Mouse (Mus musculus): Measurements from ENCODE around the gene Helz2. TPM values are rescaled to one million over a fixed set of nuclear protein-coding genes. Genes with fewer than 3 reads are reported as not detected.

Helz2 gene
- polyA plus RNA-seq, 1 experiment = 1.4 TPM

DNA sequence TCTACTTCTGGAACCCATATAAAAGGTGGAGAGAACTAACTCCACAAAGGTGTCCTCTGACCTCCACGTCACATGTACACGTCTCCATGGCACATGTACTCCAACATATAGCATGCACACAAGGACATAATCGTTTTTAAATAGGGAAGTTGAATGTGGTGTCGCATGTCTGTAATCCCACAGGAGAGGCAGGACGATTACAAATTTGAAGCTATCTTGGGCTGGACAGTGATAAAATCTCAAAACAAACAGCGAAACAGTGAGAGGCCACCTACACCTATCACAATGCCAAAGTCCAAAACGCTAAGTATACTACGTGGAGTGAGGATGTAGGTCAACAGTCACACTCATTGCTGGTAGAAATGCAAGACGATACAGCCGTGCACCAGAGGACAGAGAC is 7.4 kb upstream of the Helz2 start:
- H3K27me3 ChIP-seq (ENCODE audit: control insufficient read depth, insufficient read depth, low read length) = no peaks in the 10 kb centered on the region
- TF ChIP-seq CTCF (IDR thresholded peaks at IDR 0.05; ENCODE audit: control insufficient read depth, insufficient read depth, insufficient replicate concordance, low read depth, low read length) (no peak), POLR2A (IDR thresholded peaks at IDR 0.05; ENCODE audit: control insufficient read depth, low read depth, low read length) (no peak)
- H3K36me3 ChIP-seq (ENCODE audit: control insufficient read depth, insufficient read depth, low read length) = no peaks in the 10 kb centered on the region
- no peak overlapping the region for H3K4me3 ChIP-seq (ENCODE audit: control insufficient read depth, low read depth, low read length)
- no peaks in the 10 kb centered on the region for H3K4me1 ChIP-seq (ENCODE audit: control insufficient read depth, insufficient read depth, low read length)
- H3K27ac ChIP-seq (ENCODE audit: control insufficient read depth, insufficient read depth, low read depth, low read length) = no peak overlapping the region

DNA sequence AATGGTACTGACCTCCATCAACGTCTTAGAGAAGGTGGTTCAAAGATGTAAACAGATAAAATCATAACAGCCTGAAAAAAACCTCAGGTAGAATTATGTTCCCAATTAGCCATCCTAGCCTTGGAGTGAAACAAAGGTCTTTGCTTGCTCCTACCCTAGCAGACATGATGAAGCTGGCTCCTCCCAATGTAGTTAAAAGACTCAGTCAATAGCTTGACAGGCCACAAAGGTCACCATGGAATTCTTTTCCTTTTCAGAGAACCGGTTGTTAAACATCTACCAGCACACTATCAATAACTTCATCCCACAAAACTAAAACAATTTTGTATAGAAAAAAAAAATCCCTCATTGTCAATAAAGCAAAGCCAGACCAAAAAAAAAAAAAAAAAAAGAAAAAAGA is 3.2 kb upstream of the Helz2 start:
- Histone ChIP-seq H3K27ac (ENCODE audit: control insufficient read depth, insufficient read depth, low read depth, low read length) (no peak overlapping the region), H3K4me1 (ENCODE audit: control insufficient read depth, insufficient read depth, low read length) (no peaks in the 10 kb centered on the region), H3K4me3 (ENCODE audit: control insufficient read depth, low read depth, low read length) (no peak overlapping the region), H3K27me3 (ENCODE audit: control insufficient read depth, insufficient read depth, low read length) (no peaks in the 10 kb centered on the region), H3K36me3 (ENCODE audit: control insufficient read depth, insufficient read depth, low read length) (no peaks in the 10 kb centered on the region)
- TF ChIP-seq POLR2A (IDR thresholded peaks at IDR 0.05; ENCODE audit: control insufficient read depth, low read depth, low read length) (no peak), CTCF (IDR thresholded peaks at IDR 0.05; ENCODE audit: control insufficient read depth, insufficient read depth, insufficient replicate concordance, low read depth, low read length) (no peak)

DNA sequence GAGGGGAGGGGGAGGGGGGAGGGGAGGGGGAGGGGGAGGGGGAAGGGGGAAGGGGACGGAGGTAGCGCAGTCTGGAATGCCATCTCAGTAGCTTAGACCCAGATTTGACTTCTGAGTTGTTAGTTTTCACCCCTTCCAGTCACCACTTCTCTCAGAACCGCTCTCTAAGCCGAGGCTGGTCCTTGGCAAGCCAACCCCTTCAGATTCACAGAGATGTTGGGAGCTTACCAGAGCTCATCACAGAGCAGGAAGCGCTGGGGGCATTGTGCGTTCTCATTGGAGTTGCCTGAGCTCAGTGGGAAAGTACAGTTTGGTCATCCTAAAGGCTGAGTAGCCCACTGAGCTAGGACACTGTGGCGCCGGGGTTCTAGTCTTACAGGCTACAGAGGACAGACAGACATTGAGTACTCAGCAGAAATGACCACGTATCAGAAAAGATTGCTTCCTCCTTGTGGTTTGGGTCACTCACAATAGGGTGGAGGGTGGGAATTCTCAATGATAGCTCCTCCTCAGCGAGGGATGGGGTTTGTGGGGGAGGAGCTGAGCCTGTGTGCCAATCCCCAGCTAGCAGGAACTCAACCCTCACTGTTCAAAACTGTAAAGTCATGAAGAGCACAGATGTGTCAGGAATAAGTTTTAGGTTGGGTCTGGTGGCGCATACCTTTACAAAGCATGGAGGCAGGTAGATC is 2.0 kb upstream of the Helz2 start:
- Histone ChIP-seq H3K4me3 (ENCODE audit: control insufficient read depth, low read depth, low read length) (no peak overlapping the region), H3K36me3 (ENCODE audit: control insufficient read depth, insufficient read depth, low read length) (no peaks in the 10 kb centered on the region), H3K4me1 (ENCODE audit: control insufficient read depth, insufficient read depth, low read length) (no peaks in the 10 kb centered on the region), H3K27ac (ENCODE audit: control insufficient read depth, insufficient read depth, low read depth, low read length) (no peak overlapping the region), H3K27me3 (ENCODE audit: control insufficient read depth, insufficient read depth, low read length) (no peaks in the 10 kb centered on the region)
- TF ChIP-seq CTCF (IDR thresholded peaks at IDR 0.05; ENCODE audit: control insufficient read depth, insufficient read depth, insufficient replicate concordance, low read depth, low read length) (no peak), POLR2A (IDR thresholded peaks at IDR 0.05; ENCODE audit: control insufficient read depth, low read depth, low read length) (no peak)

DNA sequence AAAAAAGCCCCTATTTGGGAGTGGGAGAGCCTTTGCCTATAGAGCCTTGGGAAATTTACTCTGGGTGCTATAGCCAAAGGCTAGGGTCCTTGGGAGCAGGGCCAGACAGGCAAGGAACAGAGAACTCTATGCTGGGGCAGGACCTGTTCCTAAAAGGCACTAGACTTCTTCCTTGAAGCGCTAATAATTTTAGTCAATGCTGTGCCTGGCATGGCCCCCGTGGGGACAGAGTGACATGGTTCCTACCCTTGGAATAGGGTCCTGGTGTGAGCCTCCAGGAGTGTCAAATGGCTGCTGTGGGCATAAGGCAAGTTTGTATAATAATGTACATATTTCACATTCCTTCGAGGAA is 463 bp upstream of the Helz2 start:
- no peak overlapping the region for H3K4me3 ChIP-seq (ENCODE audit: control insufficient read depth, low read depth, low read length)
- TF ChIP-seq POLR2A (IDR thresholded peaks at IDR 0.05; ENCODE audit: control insufficient read depth, low read depth, low read length) = no peak
- no peak for TF ChIP-seq CTCF (IDR thresholded peaks at IDR 0.05; ENCODE audit: control insufficient read depth, insufficient read depth, insufficient replicate concordance, low read depth, low read length)

DNA sequence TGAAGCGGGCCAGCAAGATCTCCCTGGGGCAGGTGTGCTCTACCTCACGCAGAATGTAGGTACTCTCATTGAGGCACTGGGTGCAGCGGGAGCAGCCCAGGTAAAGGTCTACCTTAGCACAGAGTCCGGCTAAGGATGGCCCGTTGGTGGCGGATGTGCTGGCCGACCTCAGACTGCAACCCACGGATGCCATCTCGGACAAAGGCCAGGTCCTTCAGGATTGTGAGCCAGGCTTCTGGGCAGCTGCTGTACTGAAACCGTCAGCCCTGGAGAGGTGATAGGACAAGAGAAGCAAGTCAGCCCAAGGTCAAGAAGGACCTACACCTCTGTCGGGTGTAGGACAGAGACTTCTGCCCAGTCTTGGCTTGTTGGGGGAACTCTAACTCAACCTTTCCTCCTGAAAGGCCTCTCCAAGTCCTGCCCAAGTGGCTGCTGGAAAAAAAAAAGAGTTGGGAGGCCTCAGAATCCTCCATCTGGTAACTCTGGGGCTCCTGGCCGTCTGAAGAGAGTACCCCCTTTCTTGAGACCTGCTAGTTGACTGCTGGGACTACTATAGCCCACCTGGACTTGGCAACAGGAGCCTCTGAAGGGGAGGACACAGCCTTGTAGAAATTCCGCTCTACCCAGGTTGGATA is 904 bp downstream of the Helz2 start:
- Histone ChIP-seq H3K4me1 (ENCODE audit: control insufficient read depth, insufficient read depth, low read length) (no peaks in the 10 kb centered on the region), H3K36me3 (ENCODE audit: control insufficient read depth, insufficient read depth, low read length) (no peaks in the 10 kb centered on the region), H3K27me3 (ENCODE audit: control insufficient read depth, insufficient read depth, low read length) (no peaks in the 10 kb centered on the region), H3K4me3 (ENCODE audit: control insufficient read depth, low read depth, low read length) (no peak overlapping the region), H3K27ac (ENCODE audit: control insufficient read depth, insufficient read depth, low read depth, low read length) (no peak overlapping the region)
- TF ChIP-seq CTCF (IDR thresholded peaks at IDR 0.05; ENCODE audit: control insufficient read depth, insufficient read depth, insufficient replicate concordance, low read depth, low read length) (no peak), POLR2A (IDR thresholded peaks at IDR 0.05; ENCODE audit: control insufficient read depth, low read depth, low read length) (no peak)

More for the DNA sequence above, 463 bp upstream of the Helz2 start:
- no peaks in the 10 kb centered on the region for H3K27me3 ChIP-seq (ENCODE audit: control insufficient read depth, insufficient read depth, low read length)
- no peaks in the 10 kb centered on the region for H3K36me3 ChIP-seq (ENCODE audit: control insufficient read depth, insufficient read depth, low read length)
- no peaks in the 10 kb centered on the region for H3K4me1 ChIP-seq (ENCODE audit: control insufficient read depth, insufficient read depth, low read length)
- no peak overlapping the region for H3K27ac ChIP-seq (ENCODE audit: control insufficient read depth, insufficient read depth, low read depth, low read length)

DNA sequence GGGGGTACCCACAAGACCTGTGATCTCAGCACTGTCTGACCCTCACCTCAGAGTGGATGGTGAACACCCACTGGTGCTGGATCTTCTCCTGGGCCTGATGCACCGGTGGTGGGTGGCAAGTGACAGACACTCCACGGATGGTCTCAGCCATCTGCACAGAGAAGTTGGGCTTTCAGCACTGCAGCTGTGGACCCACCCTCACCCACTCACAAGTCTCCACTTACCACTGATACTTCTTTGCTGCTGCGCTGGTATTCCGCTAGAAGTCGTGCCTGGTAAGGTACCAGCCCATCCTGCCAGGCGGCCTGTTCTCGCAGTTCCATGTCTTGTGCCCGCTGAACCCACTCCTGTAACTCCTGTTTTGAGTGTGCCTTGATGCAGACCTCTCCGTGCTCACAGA is 2.6 kb downstream of the Helz2 start:
- H3K27ac ChIP-seq (ENCODE audit: control insufficient read depth, insufficient read depth, low read depth, low read length) = no peak overlapping the region
- H3K4me3 ChIP-seq (ENCODE audit: control insufficient read depth, low read depth, low read length) = no peak overlapping the region
- H3K4me1 ChIP-seq (ENCODE audit: control insufficient read depth, insufficient read depth, low read length) = no peaks in the 10 kb centered on the region
- no peaks in the 10 kb centered on the region for H3K27me3 ChIP-seq (ENCODE audit: control insufficient read depth, insufficient read depth, low read length)
- no peaks in the 10 kb centered on the region for H3K36me3 ChIP-seq (ENCODE audit: control insufficient read depth, insufficient read depth, low read length)
- TF ChIP-seq POLR2A (IDR thresholded peaks at IDR 0.05; ENCODE audit: control insufficient read depth, low read depth, low read length) (no peak), CTCF (IDR thresholded peaks at IDR 0.05; ENCODE audit: control insufficient read depth, insufficient read depth, insufficient replicate concordance, low read depth, low read length) (no peak)

DNA sequence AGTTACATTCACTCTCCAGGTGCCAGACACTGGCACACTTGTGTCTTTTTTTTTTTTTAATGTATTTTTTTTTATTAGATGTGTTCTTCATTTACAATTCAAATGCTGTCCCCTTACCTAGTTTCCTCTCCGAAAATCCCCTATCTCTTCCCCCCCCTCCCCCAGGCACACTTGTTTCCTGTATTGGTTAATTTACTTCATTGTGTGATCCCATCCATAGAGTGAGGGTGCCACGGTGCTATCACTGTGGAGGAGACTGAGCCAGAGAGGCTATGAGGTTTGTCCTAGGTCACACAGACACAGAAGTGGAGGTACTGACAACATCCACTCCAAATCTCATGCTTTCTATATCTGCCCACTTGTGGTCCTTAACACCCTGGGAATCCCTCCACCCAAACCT is 3.0 kb downstream of the Helz2 start:
- H3K27me3 ChIP-seq (ENCODE audit: control insufficient read depth, insufficient read depth, low read length) = no peaks in the 10 kb centered on the region
- H3K4me1 ChIP-seq (ENCODE audit: control insufficient read depth, insufficient read depth, low read length) = no peaks in the 10 kb centered on the region
- H3K4me3 ChIP-seq (ENCODE audit: control insufficient read depth, low read depth, low read length) = no peak overlapping the region
- no peak overlapping the region for H3K27ac ChIP-seq (ENCODE audit: control insufficient read depth, insufficient read depth, low read depth, low read length)
- no peaks in the 10 kb centered on the region for H3K36me3 ChIP-seq (ENCODE audit: control insufficient read depth, insufficient read depth, low read length)
- TF ChIP-seq CTCF (IDR thresholded peaks at IDR 0.05; ENCODE audit: control insufficient read depth, insufficient read depth, insufficient replicate concordance, low read depth, low read length) = no peak
- TF ChIP-seq POLR2A (IDR thresholded peaks at IDR 0.05; ENCODE audit: control insufficient read depth, low read depth, low read length) = no peak

Measured in testis, adult 2 months (tissue).